In the genomic region with DNA sequence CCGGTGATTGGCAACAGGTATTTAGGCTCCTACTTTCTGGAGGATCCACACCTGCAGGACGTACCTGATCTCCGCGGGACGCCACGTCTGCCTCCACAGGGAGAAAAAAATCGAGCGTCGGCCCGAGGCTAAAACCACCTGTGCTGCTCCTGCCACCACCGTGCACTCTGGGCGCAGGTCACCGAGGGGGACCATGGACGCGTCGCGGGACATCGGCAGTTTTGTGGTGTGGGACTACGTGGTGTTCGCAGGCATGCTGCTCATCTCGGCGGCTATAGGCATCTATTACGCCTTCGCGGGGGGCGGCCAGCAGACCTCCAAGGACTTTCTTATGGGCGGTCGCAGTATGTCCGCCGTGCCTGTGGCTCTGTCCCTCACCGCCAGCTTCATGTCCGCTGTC, we compare ENCODE assay signal across 9 mouse cellular contexts. TPM values are rescaled to one million over a fixed set of nuclear protein-coding genes. Genes with fewer than 3 reads are reported as not detected.
DNase-seq lines count a peak whose midpoint lies in the region; ATAC-seq and TF ChIP-seq lines count a peak whose summit lies in the region.
"Had no signal": no experiment of that assay in that cellular context is flagged by ENCODE, and none has a peak within 500 bp of the region (broad histone marks: within the 10 kb centered on the region; RNA-seq: fewer than 3 reads in every experiment).

No protein-coding gene starts in this region.

- no peaks in the 10 kb centered on the region for H3K4me1 ChIP-seq in lung, embryonic 14.5 days (ENCODE audit: insufficient read depth)
- H3K4me1 ChIP-seq in lung, postnatal 0 days (ENCODE audit: insufficient read depth, low read depth, low read length) = no peaks in the 10 kb centered on the region
- H3K4me1 ChIP-seq in forebrain, embryonic 11.5 days (replicated peaks; ENCODE audit: control insufficient read depth, insufficient read depth, low read length) = peaks cover 10% of the 10 kb centered on the region; the same call in 1 of the 2 replicates
- no peaks in the 10 kb centered on the region for H3K4me1 ChIP-seq in intestine, postnatal 0 days (replicated peaks; ENCODE audit: control insufficient read depth, insufficient read depth, low read length)
- H3K4me1 ChIP-seq in small intestine, adult 2 months (ENCODE audit: control insufficient read depth, insufficient read depth, insufficient read length, low read length) = 0 out of 2 replicates have a peak, but pooled peaks cover 2% of the 10 kb centered on the region

- no peaks in the 10 kb centered on the region for H3K36me3 ChIP-seq in lung, embryonic 14.5 days (ENCODE audit: insufficient read depth)
- H3K36me3 ChIP-seq in lung, postnatal 0 days (ENCODE audit: insufficient read depth, low read length) = no peaks in the 10 kb centered on the region
- H3K36me3 ChIP-seq in forebrain, embryonic 11.5 days (ENCODE audit: control insufficient read depth, insufficient read depth, low read length) = no peaks in the 10 kb centered on the region
- H3K36me3 ChIP-seq in intestine, postnatal 0 days (ENCODE audit: control insufficient read depth, insufficient read depth) = no peaks in the 10 kb centered on the region
- H3K36me3 ChIP-seq in small intestine, adult 2 months (ENCODE audit: control insufficient read depth, insufficient read depth, low read length) = no peaks in the 10 kb centered on the region

- H3K9ac ChIP-seq in lung, embryonic 14.5 days = no peak overlapping the region
- no peak overlapping the region for H3K9ac ChIP-seq in lung, postnatal 0 days (replicated peaks; ENCODE audit: low read depth)
- no peak overlapping the region for H3K9ac ChIP-seq in forebrain, embryonic 11.5 days (ENCODE audit: low read length)
- H3K9ac ChIP-seq in intestine, postnatal 0 days (ENCODE audit: low read depth, low read length) = peak overlapping the region; percentile 42; the same call in 1 of the 2 replicates

- H3K4me2 ChIP-seq in lung, embryonic 14.5 days = peak overlapping the region; percentile 49
- H3K4me2 ChIP-seq in lung, postnatal 0 days (replicated peaks; ENCODE audit: low read depth, low read length) = no peak overlapping the region
- H3K4me2 ChIP-seq in forebrain, embryonic 11.5 days (ENCODE audit: low read depth, low read length, severe bottlenecking) = peak overlapping the region; percentile 54
- peak overlapping the region; percentile 72 for H3K4me2 ChIP-seq in intestine, postnatal 0 days (replicated peaks; ENCODE audit: low read depth)

- H3K27me3 ChIP-seq in lung, embryonic 14.5 days (ENCODE audit: insufficient read depth, low read length) = peaks cover 34% of the 10 kb centered on the region
- H3K27me3 ChIP-seq in lung, postnatal 0 days (replicated peaks; ENCODE audit: insufficient read depth, low read length) = peaks cover 3% of the 10 kb centered on the region; the same call in 1 of the 2 replicates
- H3K27me3 ChIP-seq in forebrain, embryonic 11.5 days (ENCODE audit: control insufficient read depth, insufficient read depth, low read length) = peaks cover 16% of the 10 kb centered on the region
- peaks cover 10% of the 10 kb centered on the region for H3K27me3 ChIP-seq in intestine, postnatal 0 days (replicated peaks; ENCODE audit: control insufficient read depth, insufficient read depth, low read length)
- no peaks in the 10 kb centered on the region for H3K27me3 ChIP-seq in small intestine, adult 2 months (ENCODE audit: control insufficient read depth, insufficient read depth, low read length)

- ATAC-seq in lung, embryonic 14.5 days (ENCODE audit: insufficient read depth) = no peak
- ATAC-seq in lung, postnatal 0 days = no peak
- no peak for ATAC-seq in forebrain, embryonic 11.5 days (replicated peaks; ENCODE audit: low FRiP score)
- ATAC-seq in intestine, postnatal 0 days = peak; percentile 45; the same call in 1 of the 2 replicates

- TF ChIP-seq POLR2A in small intestine, adult 2 months (IDR thresholded peaks at IDR 0.05; ENCODE audit: low read depth, low read length) = no peak; the same call in 1 of the 2 replicates

- H3K27ac ChIP-seq in lung, embryonic 14.5 days (ENCODE audit: low read depth) = no peak overlapping the region
- H3K27ac ChIP-seq in lung, postnatal 0 days (ENCODE audit: low read length) = no peak overlapping the region
- H3K27ac ChIP-seq in forebrain, embryonic 11.5 days (ENCODE audit: low read depth, low read length) = no peak overlapping the region
- no peak overlapping the region for H3K27ac ChIP-seq in intestine, postnatal 0 days (ENCODE audit: low read depth, low read length)
- peak overlapping the region; percentile 22 for H3K27ac ChIP-seq in small intestine, adult 2 months (ENCODE audit: insufficient read depth, low read depth, low read length)
- H3K27ac ChIP-seq: gastrocnemius, adult 2 months had no signal

- H3K4me3 ChIP-seq in lung, embryonic 14.5 days (ENCODE audit: low read depth, low read length) = peak overlapping the region; percentile 19
- no peak overlapping the region for H3K4me3 ChIP-seq in lung, postnatal 0 days (ENCODE audit: low read depth, low read length)
- H3K4me3 ChIP-seq in forebrain, embryonic 11.5 days (ENCODE audit: low read depth, low read length) = peak overlapping the region; percentile 25
- peak overlapping the region; percentile 39 for H3K4me3 ChIP-seq in intestine, postnatal 0 days (ENCODE audit: low read depth, low read length)
- H3K4me3 ChIP-seq in small intestine, adult 2 months (ENCODE audit: low read depth, low read length) = peak overlapping the region; percentile 73
- H3K4me3 ChIP-seq: gastrocnemius, adult 2 months; myocyte had no signal

- DNase-seq in lung, embryonic 14.5 days = no peak
- no peak for DNase-seq in lung, postnatal 0 days (ENCODE audit: low spot score)
- DNase-seq in forebrain, embryonic 11.5 days (ENCODE audit: low spot score) = peak; percentile 58
- no peak for DNase-seq in cerebellum, postnatal 25 days
- DNase-seq in layer of hippocampus, adult 8-10 months (ENCODE audit: low spot score in 2 of 2) = no peak
- DNase-seq: gastrocnemius, adult 2 months had no signal

- no peak for TF ChIP-seq EP300 in lung, postnatal 0 days (IDR thresholded peaks at IDR 0.05)

- no peak for TF ChIP-seq CTCF in lung, embryonic 14.5 days (IDR thresholded peaks at IDR 0.05; ENCODE audit: low read depth)
- no peak for TF ChIP-seq CTCF in lung, postnatal 0 days (IDR thresholded peaks at IDR 0.05)
- TF ChIP-seq CTCF in intestine, postnatal 0 days (IDR thresholded peaks at IDR 0.05; ENCODE audit: low read depth) = no peak
- TF ChIP-seq CTCF in small intestine, adult 2 months (IDR thresholded peaks at IDR 0.05; ENCODE audit: extremely low read depth, insufficient read length, insufficient replicate concordance, low read depth, low read length) = no peak

- 2% methylated on average over 32 of the region's 32 CpGs for WGBS in lung, embryonic 14.5 days
- 3% methylated on average over 32 of the region's 32 CpGs for WGBS in lung, postnatal 0 days
- 1% methylated on average over 32 of the region's 32 CpGs for WGBS in forebrain, embryonic 11.5 days
- 1% methylated on average over 32 of the region's 32 CpGs for WGBS in intestine, postnatal 0 days
- WGBS in small intestine, adult 2 months = 3% methylated on average over 32 of the region's 32 CpGs

- H3K9me3 ChIP-seq in lung, embryonic 14.5 days (ENCODE audit: low read depth, low read length) = 0 out of 2 replicates have a peak, but pooled peaks cover 4% of the 10 kb centered on the region
- no peaks in the 10 kb centered on the region for H3K9me3 ChIP-seq in lung, postnatal 0 days (ENCODE audit: low read length)
- no peaks in the 10 kb centered on the region; the same call in 1 of the 2 replicates for H3K9me3 ChIP-seq in forebrain, embryonic 11.5 days (ENCODE audit: control insufficient read depth, low read length)
- H3K9me3 ChIP-seq in intestine, postnatal 0 days (ENCODE audit: control insufficient read depth) = no peaks in the 10 kb centered on the region

RNA-seq across cellular contexts. Expression of a gene that starts 0.3 kb away (rescaled TPM):
- 0.07 and 0.14 TPM in 2 replicates for polyA plus RNA-seq in lung, embryonic 14.5 days (2014; fragmentation: Nextera tagmentation; extraction: Ambion mirVana)
- polyA plus RNA-seq in lung, postnatal 0 days (2015; fragmentation: Nextera tagmentation; extraction: Ambion mirVana) = 0.13 and 0.14 TPM in 2 replicates
- 0.03 TPM in 1 of 2 replicates, not detected in the other for polyA plus RNA-seq in forebrain, embryonic 11.5 days (2014; fragmentation: Nextera tagmentation; extraction: Ambion mirVana)
- 3.3 and 4.9 TPM in 2 replicates for polyA plus RNA-seq in intestine, postnatal 0 days (2015; fragmentation: Nextera tagmentation; extraction: Ambion mirVana)
- 0.04 and 13.7 TPM in 2 replicates for polyA plus RNA-seq in small intestine, adult 2 months (2012; rRNA removed)
- under 1 TPM in 1 of 4 experiments, not detected in 3; 0.14 TPM for total RNA-seq in layer of hippocampus, adult 8-10 months (2022)
- total RNA-seq: gastrocnemius, adult 2 months had no signal
- polyA plus RNA-seq: myocyte had no signal

RNA-seq across cellular contexts. Expression of a gene that starts 59.5 kb away (rescaled TPM):
- polyA plus RNA-seq in lung, embryonic 14.5 days (2014; fragmentation: Nextera tagmentation; extraction: Ambion mirVana) = 26.6 and 30.6 TPM in 2 replicates
- 6.5 TPM in 2 replicates for polyA plus RNA-seq in lung, postnatal 0 days (2015; fragmentation: Nextera tagmentation; extraction: Ambion mirVana)
- 23.1 and 30.4 TPM in 2 replicates for polyA plus RNA-seq in forebrain, embryonic 11.5 days (2014; fragmentation: Nextera tagmentation; extraction: Ambion mirVana)
- 4.6 and 5.1 TPM in 2 replicates for polyA plus RNA-seq in intestine, postnatal 0 days (2015; fragmentation: Nextera tagmentation; extraction: Ambion mirVana)
- polyA plus RNA-seq in small intestine, adult 2 months (2012; rRNA removed) = 0.60 and 1.2 TPM in 2 replicates
- 10 to 100 TPM; 22.6 to 33.9 (median 27.3) TPM for total RNA-seq in layer of hippocampus, adult 8-10 months (2022)
